Mouse (Mus musculus) brain, adult 2 months (tissue): ENCODE results near the gene Mcm9.
"Not testable (repeated sequence)": the region's sequence is repeated elsewhere in the genome, so short reads cannot be mapped to it uniquely, and the experiment has no call there.

Experiments used
- DNase-seq: peaks from one replicate; pipeline ENCODE4 v3.0.0; 2011; ENCODE audit warnings: low read depth, low spot score

The Mcm9 gene

GRCm38 (mm10) chr10:53630339-53630738 is at the start of gene Mcm9:
Gene Mcm9, minus strand, starts transcription at chr10:53630439.
- not testable (repeated sequence) for DNase-seq

- DNase-seq, result no peak
These were observed 31.5 kb upstream of the Mcm9 start for GRCm38 (mm10) chr10:53661788-53662187.

DNA sequence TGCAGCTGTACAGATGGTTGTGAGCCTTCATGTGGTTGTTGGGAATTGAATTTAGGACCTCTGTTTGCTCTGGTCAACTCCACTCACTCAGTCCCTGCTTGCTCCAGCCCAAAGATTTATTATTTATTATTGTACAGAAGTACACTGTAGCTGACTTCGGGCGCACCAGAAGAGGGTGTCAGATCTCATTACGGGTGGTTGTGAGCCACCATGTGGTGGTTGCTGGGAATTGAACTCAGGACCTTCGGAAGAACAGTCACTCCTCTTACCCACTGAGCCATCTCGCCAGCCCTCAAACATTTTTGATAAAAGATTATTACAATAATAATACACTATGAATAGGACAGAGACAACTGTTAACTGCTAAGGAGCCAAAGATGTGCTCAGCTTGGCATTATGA is 24.0 kb upstream of the Mcm9 start:
- DNase-seq, result not testable (repeated sequence)

GRCm38 (mm10) chr10:53650683-53651082 is 20.4 kb upstream of the Mcm9 start:
- DNase-seq, result no peak

DNA sequence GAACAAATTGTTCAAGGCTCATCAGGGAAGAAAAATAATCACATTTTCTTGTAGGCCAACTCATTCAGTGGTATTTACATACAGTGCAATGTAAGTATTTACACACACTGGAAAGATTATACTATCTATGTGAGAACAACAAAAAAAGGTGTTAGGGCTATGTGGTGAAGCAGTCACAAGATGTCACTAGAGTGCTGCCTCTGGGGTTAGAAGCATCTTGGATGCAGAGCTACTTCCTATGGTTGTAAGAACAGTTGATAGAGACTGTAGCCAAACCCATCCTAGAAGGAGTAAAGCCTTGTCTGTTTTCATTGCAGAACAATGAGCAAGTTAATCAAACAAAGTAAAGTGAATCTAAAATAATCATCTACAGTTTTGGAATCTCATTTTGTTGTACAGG is 11.3 kb upstream of the Mcm9 start:
- peak; percentile 88 for DNase-seq

- no peak for DNase-seq
These were observed 5.2 kb upstream of the Mcm9 start for GRCm38 (mm10) chr10:53635246-53635971.

DNA sequence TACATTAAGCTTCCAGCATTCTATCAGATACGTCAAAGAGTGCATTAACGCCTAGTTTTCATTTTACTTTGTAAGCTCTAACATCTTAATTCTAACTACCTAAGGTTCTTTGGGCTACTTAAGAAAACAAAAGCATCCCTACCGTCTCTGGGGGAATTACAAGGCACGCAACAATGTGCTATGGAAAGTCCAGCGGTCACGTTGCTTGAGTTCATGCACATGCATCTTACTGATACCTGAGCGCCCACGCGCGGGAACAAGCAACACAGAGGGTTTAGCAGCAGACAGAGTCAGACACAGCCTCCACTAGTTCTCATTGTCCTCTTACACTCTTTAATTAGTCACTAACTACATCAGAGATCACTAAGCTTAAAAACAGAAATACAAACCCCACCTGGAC is 3.9 kb upstream of the Mcm9 start:
- no peak for DNase-seq

DNA sequence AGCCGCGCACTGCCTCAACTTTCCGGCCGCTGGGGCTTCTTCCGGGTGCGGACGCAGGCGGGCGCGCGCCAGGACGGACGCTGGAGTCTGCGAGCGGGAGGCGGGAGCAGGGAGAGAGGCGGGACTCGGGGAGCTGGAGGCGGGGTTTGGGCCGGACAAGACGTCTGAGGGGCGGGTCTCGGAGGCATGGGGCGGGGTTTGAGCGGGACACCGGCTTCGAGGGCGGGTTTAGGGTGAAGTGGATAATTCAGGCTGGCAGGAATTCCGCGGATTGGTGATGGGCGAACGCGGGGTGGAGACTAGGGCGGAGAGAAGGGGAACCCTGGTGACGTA is 355 bp downstream of the Mcm9 start:
- peak; percentile 100 for DNase-seq

DNA sequence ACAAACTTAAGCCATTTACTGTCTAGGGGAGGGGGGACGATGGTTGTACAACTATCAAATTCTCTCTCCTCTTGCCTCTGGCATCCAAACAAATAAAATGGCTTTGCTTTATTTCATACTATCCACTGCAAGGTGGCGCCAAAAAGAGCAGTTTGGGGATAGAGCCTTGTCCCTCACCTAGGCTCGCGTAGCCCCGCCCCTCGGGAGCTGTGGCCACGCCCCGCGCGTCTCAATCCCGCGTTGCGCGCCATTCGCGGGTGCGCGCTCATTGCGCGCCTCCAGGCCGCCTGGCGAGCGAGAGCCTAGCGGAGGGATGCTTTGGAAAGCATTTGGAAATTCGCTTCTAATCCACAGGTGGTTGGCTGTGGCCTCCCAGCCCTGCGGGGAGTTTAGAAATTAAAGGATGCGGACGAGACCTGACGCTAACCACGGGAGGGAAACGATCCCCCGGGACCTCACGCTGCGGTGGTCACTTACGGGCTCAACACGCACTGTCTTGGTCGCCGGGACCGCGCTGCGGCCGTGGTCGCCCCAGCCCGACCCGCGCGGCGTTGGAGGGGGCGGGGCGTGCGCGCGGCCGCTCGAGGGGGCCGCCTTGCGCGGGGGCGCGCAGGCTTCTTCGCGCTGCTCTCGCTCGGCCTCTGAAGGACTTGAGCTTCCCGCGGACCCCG is 857 bp downstream of the Mcm9 start:
- peak; percentile 97 for DNase-seq

DNA sequence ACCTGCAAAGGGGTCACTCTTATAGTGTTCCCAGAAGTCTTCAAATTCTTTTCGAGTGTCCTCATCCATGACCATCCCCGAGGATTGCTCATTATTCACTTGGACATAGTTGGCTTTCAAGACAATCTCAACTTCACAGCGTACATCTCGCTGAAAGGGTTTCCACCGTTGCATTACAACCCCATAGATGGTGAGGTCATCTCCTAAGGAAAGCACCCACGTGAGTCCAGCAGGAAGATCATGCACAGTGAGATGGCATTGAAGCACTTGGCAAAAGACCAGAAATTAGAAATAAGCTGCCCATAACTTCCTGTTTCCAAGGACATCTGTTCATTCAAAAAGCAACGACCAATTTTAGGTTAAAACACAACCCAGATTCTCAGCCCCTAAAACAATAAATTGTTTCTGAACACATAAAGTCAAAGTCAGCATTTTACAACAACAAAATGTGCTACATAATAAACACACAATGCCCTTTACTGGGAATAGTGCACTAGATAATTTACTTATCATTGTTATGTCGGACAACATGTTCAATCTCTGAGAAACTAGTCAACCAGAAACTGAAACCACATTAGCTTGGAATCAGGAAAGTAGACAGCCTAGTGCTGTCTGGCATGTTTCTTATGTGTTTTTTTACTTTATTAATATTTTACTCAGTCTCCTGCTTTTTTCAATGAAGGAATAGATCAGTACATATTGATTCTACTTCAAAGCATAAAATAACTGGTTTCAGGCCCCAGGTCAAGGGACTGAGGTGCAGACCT is 14.2 kb downstream of the Mcm9 start:
- peak; percentile 22 for DNase-seq

DNA sequence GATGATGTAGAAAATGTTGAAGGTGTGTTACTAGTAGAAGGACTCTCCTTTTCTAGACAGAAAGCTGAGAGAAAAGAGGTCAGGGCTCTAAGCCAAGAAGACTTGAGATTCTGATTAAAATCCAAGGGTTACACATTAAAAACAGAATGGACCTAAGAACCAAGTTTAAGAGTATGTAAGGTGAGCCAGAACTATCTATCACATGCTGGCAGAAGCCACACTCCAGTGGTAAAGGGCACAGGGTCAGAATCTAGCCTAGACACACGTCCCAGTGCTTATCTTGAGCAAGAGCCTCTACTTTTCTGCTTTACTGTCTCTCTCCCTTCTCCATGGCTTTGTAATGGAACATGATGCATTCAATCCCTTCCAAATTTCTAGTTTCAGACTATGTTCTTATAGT is 16.3 kb downstream of the Mcm9 start:
- DNase-seq, result peak; percentile 12

DNA sequence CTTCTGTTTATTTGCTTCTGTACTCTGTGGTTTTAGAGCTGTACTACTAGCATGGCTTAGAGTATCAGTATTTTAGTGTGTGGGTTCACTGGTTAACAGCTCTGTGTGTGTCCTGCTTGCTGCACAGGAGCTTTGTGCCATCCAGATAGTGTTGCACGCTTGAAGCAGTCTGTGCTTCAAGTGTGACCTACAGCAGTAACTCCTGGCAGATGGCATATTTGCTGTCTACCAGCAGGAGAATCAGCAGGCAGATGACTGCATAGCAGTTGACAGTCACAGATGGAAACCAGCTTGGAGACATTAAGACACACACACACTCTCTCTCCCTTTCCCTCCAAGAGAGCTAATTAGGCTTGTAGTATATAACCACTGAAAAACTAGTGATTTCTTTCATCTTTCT is 18.1 kb downstream of the Mcm9 start:
- peak; percentile 98 for DNase-seq

GRCm38 (mm10) chr10:53608274-53608673 is 22.0 kb downstream of the Mcm9 start:
- no peak for DNase-seq

GRCm38 (mm10) chr10:53605328-53605727 is 24.9 kb downstream of the Mcm9 start:
- peak; percentile 16 for DNase-seq

- peak; percentile 14 for DNase-seq
These were observed 31.4 kb downstream of the Mcm9 start for GRCm38 (mm10) chr10:53598821-53599220.

DNA sequence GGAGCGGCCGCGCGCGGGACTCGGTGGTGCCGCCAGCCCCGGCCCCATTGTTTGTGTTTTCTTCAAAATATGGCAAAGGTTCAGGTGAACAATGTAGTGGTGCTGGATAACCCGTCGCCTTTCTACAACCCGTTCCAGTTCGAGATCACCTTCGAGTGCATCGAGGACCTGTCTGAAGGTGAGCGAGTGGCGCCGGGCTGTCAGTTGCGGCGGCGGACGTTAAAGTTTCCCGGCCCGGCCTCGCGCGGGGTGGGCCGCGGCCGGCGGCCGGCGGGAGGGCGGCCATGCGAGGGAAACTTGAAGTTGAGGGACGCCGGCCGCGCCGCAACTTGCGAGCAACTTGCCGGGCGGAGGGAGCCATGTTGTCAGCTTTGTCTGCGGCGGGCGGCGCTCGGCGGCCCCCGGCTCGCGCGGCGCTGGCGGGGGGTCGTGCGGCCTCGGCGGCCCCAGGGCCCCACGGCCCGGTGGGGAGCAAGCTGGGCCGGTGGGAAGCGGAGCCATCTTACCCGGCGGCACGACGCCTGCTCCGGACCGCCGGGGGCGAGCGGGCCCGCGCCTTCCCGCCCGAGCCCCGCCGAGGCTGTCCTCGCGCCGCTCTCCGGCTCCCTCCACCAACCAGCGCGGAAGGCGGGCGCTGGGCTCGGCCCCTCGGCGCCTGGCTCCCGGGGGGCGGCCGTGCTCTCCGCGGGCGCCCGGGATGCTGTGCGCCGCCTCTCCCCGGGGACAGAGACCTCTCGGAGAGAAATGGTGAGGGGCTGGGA is 32.9 kb downstream of the Mcm9 start:
- DNase-seq, result peak; percentile 55

- DNase-seq, result peak; percentile 99
These were observed 33.5 kb downstream of the Mcm9 start, which contains the start of gene Asf1a for GRCm38 (mm10) chr10:53596677-53597120. Gene Asf1a, plus strand, starts transcription at chr10:53596757.

GRCm38 (mm10) chr10:53595744-53596676 is 34.2 kb downstream of the Mcm9 start:
- DNase-seq, result peak; percentile 11

DNA sequence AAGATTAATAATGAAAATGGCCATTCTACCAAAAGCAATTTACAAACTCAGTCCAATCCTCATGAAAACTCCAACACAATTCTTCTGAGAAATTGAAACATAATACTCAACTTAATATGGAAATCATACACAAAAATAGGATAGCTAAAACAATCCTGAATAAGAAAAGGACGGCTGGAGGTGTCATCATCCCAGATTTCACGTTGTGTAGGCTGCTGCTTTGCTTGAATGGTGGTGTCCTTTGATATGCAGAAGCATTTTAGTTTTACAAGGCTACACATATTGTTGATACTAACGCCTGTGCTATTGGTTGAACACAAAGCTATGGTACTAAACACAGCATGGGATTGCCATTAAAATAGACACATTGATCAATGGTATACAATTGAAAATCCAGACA is 44.5 kb downstream of the Mcm9 start:
- DNase-seq, result peak; percentile 20

GRCm38 (mm10) chr10:53581087-53581486 is 49.2 kb downstream of the Mcm9 start:
- no peak for DNase-seq
